Mouse (Mus musculus) brain, embryonic 14.5 days (tissue): ENCODE results near the gene Mvd.

Experiments
- CTCF ChIP-seq: fragments of 200-500 bp; IDR thresholded peaks from 2 replicates; pipeline ENCODE4 v1.5.1; 2012; ENCODE audit warnings: inconsistent platforms, mild to moderate bottlenecking, moderate library complexity, borderline replicate concordance; ENCODE audit not compliant: insufficient read depth, insufficient read length; ENCODE audit errors: extremely low read depth
- POLR2A ChIP-seq: fragments of 200-500 bp; IDR thresholded peaks from 2 replicates; pipeline ENCODE4 v1.6.1; 2012; ENCODE audit warnings: mild to moderate bottlenecking, inconsistent platforms, borderline replicate concordance; ENCODE audit not compliant: poor library complexity, insufficient read depth, insufficient read length, severe bottlenecking; ENCODE audit errors: extremely low read depth

DNA sequence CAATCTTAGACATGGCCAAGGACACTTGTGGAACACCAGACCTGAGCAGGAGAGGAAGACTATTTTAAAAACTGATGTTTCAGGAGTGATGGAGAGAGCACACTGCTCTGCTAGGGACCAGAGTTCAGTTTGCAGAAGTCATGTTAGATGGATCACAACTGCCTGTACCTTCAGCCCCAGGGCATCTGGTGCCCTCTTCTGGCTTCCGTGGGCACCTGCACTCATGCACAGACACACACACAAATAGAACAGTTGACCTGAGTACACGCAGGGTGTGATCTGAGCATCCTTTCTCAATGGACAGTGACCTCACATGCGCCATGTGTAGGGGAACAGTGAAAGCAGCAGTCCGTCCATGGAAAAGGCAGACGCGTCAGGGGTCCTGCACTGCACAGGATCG is 40.7 kb upstream of the Mvd start:
- TF ChIP-seq CTCF (no peak), POLR2A (no peak)
